In the genomic region with DNA sequence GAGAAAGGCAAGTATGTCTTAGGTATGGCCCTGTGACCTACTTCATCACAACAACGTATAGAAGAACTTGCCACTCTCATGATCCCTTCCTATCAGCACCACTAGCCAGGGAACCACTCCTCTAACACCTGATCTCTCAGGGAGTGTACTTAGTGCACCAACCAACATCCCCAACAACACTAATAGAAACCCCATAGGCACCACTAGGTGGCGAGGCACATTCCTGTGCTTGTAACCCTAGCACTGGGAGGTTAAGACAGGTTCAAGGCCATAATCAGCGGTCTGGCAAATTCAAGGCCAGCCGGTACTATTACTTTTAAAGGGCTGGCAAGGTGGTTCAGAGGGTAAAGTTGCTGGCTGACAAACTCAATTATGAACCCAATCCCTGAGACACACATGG, we compare ENCODE assay signal across 8 mouse cellular contexts. TPM values are rescaled to one million over a fixed set of nuclear protein-coding genes. Genes with fewer than 3 reads are reported as not detected.
A peak's percentile ranks its signal among the peaks of the same experiment; 100 is the strongest.
DNase-seq lines count a peak whose midpoint lies in the region; ATAC-seq and TF ChIP-seq lines count a peak whose summit lies in the region.

No protein-coding gene starts in this region.

- ATAC-seq in heart, embryonic 15.5 days (replicated peaks; ENCODE audit: insufficient number of reproducible peaks, insufficient read depth, low FRiP score, low read depth), result 0 out of 2 replicates have a peak, but pooled peaks have one; percentile 22
- ATAC-seq in embryonic facial prominence, embryonic 11.5 days (replicated peaks; ENCODE audit: insufficient number of reproducible peaks, low FRiP score, low TSS enrichment, low read depth), result no peak

- no peak overlapping the region for H3K4me3 ChIP-seq in heart, embryonic 15.5 days
- no peak overlapping the region for H3K4me3 ChIP-seq in CH12.LX (replicated peaks in 1 of 3; ENCODE audit: low read depth in 2 of 3, low read length in 2 of 3, poor library complexity in 1 of 3)
- H3K4me3 ChIP-seq in embryonic facial prominence, embryonic 11.5 days (ENCODE audit: low read depth, low read length), result no peak overlapping the region

- in situ Hi-C loops in CH12.LX (cut with MboI; ENCODE audit: low pct_ligation_motif_present, low pct_unique_long_range_greater_than_20kb, low sequenced_read_pairs), result no loop called here

- TF ChIP-seq POLR2A in CH12.LX (IDR thresholded peaks at IDR 0.05; ENCODE audit: low read depth, low read length), result no peak

- dilution Hi-C loops in CH12.LX (cut with MboI; ENCODE audit: extremely low pct_ligation_motif_present, extremely low pct_unique_long_range_greater_than_20kb, low sequenced_read_pairs), result no loop called here

- TF ChIP-seq EP300 in CH12.LX (IDR thresholded peaks at IDR 0.05; ENCODE audit: low read length), result no peak

- H3K36me3 ChIP-seq in heart, embryonic 15.5 days, result peaks cover 14% of the 10 kb centered on the region
- peaks cover 12 to 26% of the 10 kb centered on the region in 2 experiments for H3K36me3 ChIP-seq in CH12.LX (replicated peaks in 1 of 2; ENCODE audit: control insufficient read depth in 1 of 2, insufficient read depth in 1 of 2, low read length in 1 of 2)
- no peaks in the 10 kb centered on the region for H3K36me3 ChIP-seq in embryonic facial prominence, embryonic 11.5 days (replicated peaks; ENCODE audit: control insufficient read depth, insufficient read depth, low read depth, low read length)

- H3K9ac ChIP-seq in heart, embryonic 15.5 days, result no peak overlapping the region
- no peak overlapping the region for H3K9ac ChIP-seq in CH12.LX (ENCODE audit: insufficient read depth, low read depth)
- H3K9ac ChIP-seq in embryonic facial prominence, embryonic 11.5 days (replicated peaks; ENCODE audit: low read length), result no peak overlapping the region

- peak; percentile 36 for TF ChIP-seq RAD21 in CH12.LX (IDR thresholded peaks at IDR 0.05; ENCODE audit: low read depth, low read length)

- H3K79me2 ChIP-seq in CH12.LX (replicated peaks; ENCODE audit: control insufficient read depth, extremely low read depth, insufficient read depth, poor library complexity, severe bottlenecking), result no peaks in the 10 kb centered on the region

- no peaks in the 10 kb centered on the region for H3K9me3 ChIP-seq in heart, embryonic 15.5 days (replicated peaks)
- no peaks in the 10 kb centered on the region for H3K9me3 ChIP-seq in CH12.LX (replicated peaks; ENCODE audit: low read length)
- H3K9me3 ChIP-seq in embryonic facial prominence, embryonic 11.5 days (replicated peaks; ENCODE audit: control insufficient read depth, low read length), result no peaks in the 10 kb centered on the region

- H3K4me2 ChIP-seq in heart, embryonic 15.5 days, result no peak overlapping the region
- no peak overlapping the region for H3K4me2 ChIP-seq in CH12.LX (ENCODE audit: insufficient read depth, low read depth, poor library complexity, severe bottlenecking)
- no peak overlapping the region for H3K4me2 ChIP-seq in embryonic facial prominence, embryonic 11.5 days (ENCODE audit: low read depth, low read length)

- DNase-seq in heart, adult 8-10 months (ENCODE audit: low spot score), result no peak
- DNase-seq in CH12.LX (ENCODE audit: extremely low read depth), result peak; percentile 37
- peak; percentile 39 for DNase-seq in embryonic facial prominence, embryonic 11.5 days (ENCODE audit: low spot score)
- DNase-seq in lung, postnatal 36 days, result peak; percentile 70
- no peak for DNase-seq in layer of hippocampus, postnatal 14 days (ENCODE audit: low spot score in 2 of 2)
- no peak for DNase-seq in left cerebral cortex, adult 8-10 months (ENCODE audit: low spot score in 2 of 2)
- DNase-seq in ovary, postnatal 36 days (ENCODE audit: low spot score), result no peak

- 53% methylated on average over 4 of the region's 4 CpGs for WGBS in heart, embryonic 15.5 days
- WGBS in embryonic facial prominence, embryonic 11.5 days, result 43% methylated on average over 4 of the region's 4 CpGs

- peaks cover 4% of the 10 kb centered on the region for H3K4me1 ChIP-seq in heart, embryonic 15.5 days (replicated peaks)
- peaks cover 0 to 3% of the 10 kb centered on the region in 2 experiments; a peak in 1 of 4 replicates for H3K4me1 ChIP-seq in CH12.LX (ENCODE audit: control insufficient read depth in 1 of 2, insufficient read depth in 2 of 2)
- no peaks in the 10 kb centered on the region for H3K4me1 ChIP-seq in embryonic facial prominence, embryonic 11.5 days (ENCODE audit: control insufficient read depth, insufficient read depth, low read length)

- no peak overlapping the region for H3K27ac ChIP-seq in heart, embryonic 15.5 days
- H3K27ac ChIP-seq in CH12.LX (ENCODE audit: insufficient read depth, low read depth), result no peak overlapping the region
- H3K27ac ChIP-seq in embryonic facial prominence, embryonic 11.5 days (replicated peaks; ENCODE audit: low read depth, low read length), result no peak overlapping the region

- peak; percentile 18 to 67; a peak in 2 of 4 replicates for TF ChIP-seq CTCF in CH12.LX (conservative IDR thresholded peaks at IDR 0.05 in 1 of 2, IDR thresholded peaks at IDR 0.05 in 1 of 2; ENCODE audit: low read depth in 2 of 2, low read length in 2 of 2)

- H3K27me3 ChIP-seq in heart, embryonic 15.5 days, result no peaks in the 10 kb centered on the region
- no peaks in the 10 kb centered on the region for H3K27me3 ChIP-seq in CH12.LX (replicated peaks)
- no peaks in the 10 kb centered on the region for H3K27me3 ChIP-seq in embryonic facial prominence, embryonic 11.5 days (ENCODE audit: control insufficient read depth, insufficient read depth, low read length)

TF ChIP-seq in CH12.LX, 34 proteins besides CTCF, POLR2A, EP300 and RAD21:
- TF ChIP-seq SMC3 (IDR thresholded peaks at IDR 0.05; ENCODE audit: low read depth, low read length) (peak; percentile 74), UBTF (IDR thresholded peaks at IDR 0.05; ENCODE audit: low read depth, low read length) (no peak)

RNA-seq across cellular contexts. Expression of a gene that starts 8.3 kb away (rescaled TPM):
- polyA plus RNA-seq in heart, embryonic 15.5 days (2015; fragmentation: Nextera tagmentation; extraction: Ambion mirVana), result 12.6 and 15.8 TPM in 2 replicates
- total RNA-seq in heart, adult 8-10 months (2022), result 10 to 100 TPM; 10.6 to 11.6 (median 11.3) TPM
- 2.1 and 2.3 TPM in 2 replicates for total RNA-seq in CH12.LX (2012; rRNA removed)
- total RNA-seq in CH12.LX (2014; rRNA removed), result 0.86 and 1.4 TPM in 2 replicates
- 0.95 and 1.3 TPM in 2 replicates for polyA plus RNA-seq in CH12.LX (2012; ENCODE audit: insufficient read length, low read depth)
- 7.4 TPM in 2 replicates for polyA plus RNA-seq in embryonic facial prominence, embryonic 11.5 days (2014; fragmentation: Nextera tagmentation; extraction: Ambion mirVana)
- total RNA-seq in layer of hippocampus, postnatal 14 days (2021), result 10 to 100 TPM; 11.9 to 13.0 TPM
- total RNA-seq in left cerebral cortex, adult 8-10 months (2022), result 10 to 100 TPM; 17.4 to 18.9 (median 18.9) TPM

RNA-seq across cellular contexts. Expression of a gene that starts 33.8 kb away (rescaled TPM):
- 36.4 and 43.1 TPM in 2 replicates for polyA plus RNA-seq in heart, embryonic 15.5 days (2015; fragmentation: Nextera tagmentation; extraction: Ambion mirVana)
- 10 to 100 TPM; 20.2 to 23.0 (median 21.6) TPM for total RNA-seq in heart, adult 8-10 months (2022)
- total RNA-seq in CH12.LX (2012; rRNA removed), result 80.6 and 114 TPM in 2 replicates
- total RNA-seq in CH12.LX (2014; rRNA removed), result 152 and 156 TPM in 2 replicates
- 183 and 202 TPM in 2 replicates for polyA plus RNA-seq in CH12.LX (2012; ENCODE audit: insufficient read length, low read depth)
- polyA plus RNA-seq in embryonic facial prominence, embryonic 11.5 days (2014; fragmentation: Nextera tagmentation; extraction: Ambion mirVana), result 90.3 and 93.0 TPM in 2 replicates
- total RNA-seq in layer of hippocampus, postnatal 14 days (2021), result 10 to 100 TPM; 36.2 to 38.0 TPM
- 10 to 100 TPM; 31.8 to 37.7 (median 33.7) TPM for total RNA-seq in left cerebral cortex, adult 8-10 months (2022)

RNA-seq across cellular contexts. Expression of a gene that starts 57.2 kb away (rescaled TPM):
- 0.14 and 0.27 TPM in 2 replicates for polyA plus RNA-seq in heart, embryonic 15.5 days (2015; fragmentation: Nextera tagmentation; extraction: Ambion mirVana)
- 1 to 10 TPM in 2 of 4 experiments, under 1 TPM in 2; 0.62 to 1.3 (median 1.0) TPM for total RNA-seq in heart, adult 8-10 months (2022)
- total RNA-seq in CH12.LX (2012; rRNA removed) (3.7 and 4.7 TPM in 2 replicates), CH12.LX (2014; rRNA removed) (0.07 TPM in 1 of 2 replicates, not detected in the other)
- 0.29 and 0.31 TPM in 2 replicates for polyA plus RNA-seq in CH12.LX (2012; ENCODE audit: insufficient read length, low read depth)
- 0.18 and 0.31 TPM in 2 replicates for polyA plus RNA-seq in embryonic facial prominence, embryonic 11.5 days (2014; fragmentation: Nextera tagmentation; extraction: Ambion mirVana)
- total RNA-seq in layer of hippocampus, postnatal 14 days (2021), result 1 to 10 TPM; 4.3 to 4.7 TPM
- 1 to 10 TPM; 1.2 to 3.1 (median 1.7) TPM for total RNA-seq in left cerebral cortex, adult 8-10 months (2022)

Comparison
In these comparisons a context has a peak if more than half of its experiments do, and no peak if none do; other contexts are left out.
1. DNase-seq: peak in CH12.LX (single experiment), embryonic facial prominence, embryonic 11.5 days (single experiment) and lung, postnatal 36 days (single experiment); none in heart, adult 8-10 months (single experiment), layer of hippocampus, postnatal 14 days (0 of 2), left cerebral cortex, adult 8-10 months (0 of 2) and ovary, postnatal 36 days (single experiment).